Mouse (Mus musculus) adrenal gland, postnatal 0 days (tissue): ENCODE measurements around the gene Tcaf3. TPM values are rescaled to one million over a fixed set of nuclear protein-coding genes. Genes with fewer than 3 reads are reported as not detected.

Source experiments
- polyA plus RNA-seq: library from polyadenylated mRNA; unstranded; fragments of >200 nt; fragmentation: Nextera tagmentation; extraction: Ambion mirVana; gene quantifications from 2 replicates; pipeline ENCODE4 v1.2.1, GENCODE M21; 2015

Tcaf3 gene
- polyA plus RNA-seq = 0.07 TPM in 1 of 2 replicates, not detected in the other

GRCm38 (mm10) chr6:42597592-42597991 lies at the start of gene Tcaf3:
Gene Tcaf3, minus strand, starts transcription at chr6:42597692.

DNA sequence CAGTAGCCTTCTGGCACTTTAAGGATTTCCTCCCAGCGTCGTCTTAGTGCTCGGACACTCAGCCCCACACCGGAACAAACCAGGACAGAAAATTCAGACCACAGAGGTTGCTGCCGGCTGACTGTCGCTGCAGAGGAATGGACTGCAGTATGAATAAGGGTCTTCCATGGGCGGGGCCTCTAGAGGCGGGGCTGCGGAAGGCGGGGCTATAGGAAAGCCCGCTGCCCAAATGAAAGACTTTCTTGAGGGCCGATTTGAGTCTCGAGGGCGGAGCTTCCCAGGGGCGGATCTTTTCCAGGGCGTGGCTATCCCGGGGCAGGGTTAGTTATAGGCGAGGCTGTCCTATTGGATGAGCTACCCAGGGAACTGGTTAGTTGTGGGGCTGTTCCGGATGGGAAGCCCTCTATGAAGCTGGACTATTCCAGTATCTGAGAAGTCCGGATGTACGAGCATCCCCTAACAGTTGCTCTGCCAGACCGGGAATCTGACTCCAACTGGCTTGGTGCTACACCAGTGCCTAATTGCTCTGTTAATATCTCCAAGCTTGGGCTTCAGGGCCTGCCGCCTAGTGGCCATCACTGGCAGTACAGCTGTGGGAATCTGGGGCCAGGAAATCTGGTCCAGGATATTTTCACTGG lies 47.5 kb upstream of the Tcaf3 start, which contains the start of gene Tcaf2:
Gene Tcaf2 (minus strand): TSS at position 343 of the 638 bp plus-strand sequence.

GRCm38 (mm10) chr6:42547461-42547860 lies 50.0 kb downstream of the Tcaf3 start, which contains the start of gene Olfr455:
Gene Olfr455, minus strand, starts transcription at chr6:42547587.

Other genes with a start within 250 kb of the Tcaf3 start
- 103 and 107 TPM in 2 replicates for gene Zyx, start 248.1 kb downstream of the Tcaf3 start, polyA plus RNA-seq
- gene Epha1, start 224.4 kb downstream of the Tcaf3 start, polyA plus RNA-seq = 1.5 TPM in 2 replicates
- not detected in 2 replicates for gene Tas2r143, start 197.5 kb downstream of the Tcaf3 start, polyA plus RNA-seq
- not detected in 2 replicates for gene Tas2r135, start 192.3 kb downstream of the Tcaf3 start, polyA plus RNA-seq
- gene Tas2r126, start 163.2 kb downstream of the Tcaf3 start, polyA plus RNA-seq = 0.15 TPM in 1 of 2 replicates, not detected in the other
- gene Olfr458, start 132.5 kb downstream of the Tcaf3 start, polyA plus RNA-seq = not detected in 2 replicates
- gene Olfr457, start 121.4 kb downstream of the Tcaf3 start, polyA plus RNA-seq = not detected in 2 replicates
- gene Olfr456, start 110.5 kb downstream of the Tcaf3 start, polyA plus RNA-seq = 0.39 and 0.59 TPM in 2 replicates
- 0.11 and 0.14 TPM in 2 replicates for gene Olfr455, start 50.1 kb downstream of the Tcaf3 start, polyA plus RNA-seq
- gene Tcaf2, start 47.6 kb upstream of the Tcaf3 start, polyA plus RNA-seq = 2.0 and 2.4 TPM in 2 replicates
- 59.8 and 62.1 TPM in 2 replicates for gene Tcaf1, start 112.4 kb upstream of the Tcaf3 start, polyA plus RNA-seq
- gene Olfr453, start 141.7 kb upstream of the Tcaf3 start, polyA plus RNA-seq = not detected in 2 replicates
- gene Olfr38, start 158.7 kb upstream of the Tcaf3 start, polyA plus RNA-seq = not detected in 2 replicates
- not detected in 2 replicates for gene Olfr452, start 187.4 kb upstream of the Tcaf3 start, polyA plus RNA-seq
- not detected in 2 replicates for gene Olfr450, start 214.2 kb upstream of the Tcaf3 start, polyA plus RNA-seq
- gene Olfr449, start 236.7 kb upstream of the Tcaf3 start, polyA plus RNA-seq = not detected in 2 replicates